ENCODE assay signal across 36 mouse cellular contexts in genomic region chr9:40947131-40947530, GRCm38 (mm10). TPM values are rescaled to one million over a fixed set of nuclear protein-coding genes. Genes with fewer than 3 reads are reported as not detected.
DNase-seq lines count a peak whose midpoint lies in the region; ATAC-seq and TF ChIP-seq lines count a peak whose summit lies in the region.
"Had no signal": no experiment of that assay in that cellular context is flagged by ENCODE, and none has a peak within 500 bp of the region (broad histone marks: within the 10 kb centered on the region; RNA-seq: fewer than 3 reads in every experiment).

No protein-coding gene starts in this region.

- peak; percentile 7 for DNase-seq in gastrocnemius, postnatal 14 days
- no peak for DNase-seq in gastrocnemius, postnatal 4 days (ENCODE audit: low spot score in 2 of 2)
- peak; percentile 23 for DNase-seq in heart, adult 8-10 months (ENCODE audit: low spot score)
- no peak for DNase-seq in heart, postnatal 4 days
- peak; percentile 15 for DNase-seq in kidney, postnatal 0 days (ENCODE audit: low spot score)
- DNase-seq in kidney, postnatal 4 days = peak; percentile 8 to 16
- no peak for DNase-seq in cerebellum, adult 2 months
- DNase-seq: adrenal gland, adult 2 months; adrenal gland, postnatal 36 days; cerebellum, adult 18-20 months; cerebellum, postnatal 14 days; gastrocnemius, postnatal 36 days; layer of hippocampus, adult 9-11 months; liver, embryonic 13.5 days; lung, adult 18-20 months; lung, postnatal 4 days; midbrain, embryonic 14.5 days had no signal

- no peaks in the 10 kb centered on the region for H3K4me1 ChIP-seq in kidney, postnatal 0 days (replicated peaks; ENCODE audit: insufficient read depth, low read length)
- H3K4me1 ChIP-seq in kidney, embryonic 15.5 days = no peaks in the 10 kb centered on the region
- no peaks in the 10 kb centered on the region for H3K4me1 ChIP-seq in cerebellum, adult 2 months (ENCODE audit: control insufficient read depth, insufficient read depth, low read length)
- H3K4me1 ChIP-seq: embryonic facial prominence, embryonic 15.5 days; heart, embryonic 15.5 days; intestine, embryonic 15.5 days; limb, embryonic 10.5 days; limb, embryonic 15.5 days; liver, embryonic 13.5 days had no signal

- no peak overlapping the region for H3K27ac ChIP-seq in kidney, postnatal 0 days
- no peak overlapping the region for H3K27ac ChIP-seq in kidney, embryonic 15.5 days
- H3K27ac ChIP-seq in cerebellum, adult 2 months (ENCODE audit: insufficient read depth, low read length) = no peak overlapping the region
- H3K27ac ChIP-seq: embryonic facial prominence, embryonic 10.5 days; embryonic facial prominence, embryonic 15.5 days; forebrain, embryonic 12.5 days; heart, embryonic 15.5 days; hindbrain, embryonic 10.5 days; hindbrain, postnatal 0 days; intestine, embryonic 15.5 days; limb, embryonic 10.5 days; limb, embryonic 15.5 days; liver, embryonic 13.5 days had no signal

- 47% methylated on average over 4 of the region's 4 CpGs for whole genome bisulfite sequencing in kidney, postnatal 0 days
- 59% methylated on average over 4 of the region's 4 CpGs for WGBS in kidney, embryonic 15.5 days
- 77% methylated on average over 4 of the region's 4 CpGs for WGBS in cerebellum, adult 2 months

- no peak for TF ChIP-seq POLR2A in cerebellum, adult 2 months (IDR thresholded peaks at IDR 0.05; ENCODE audit: borderline replicate concordance, insufficient read depth, low read length)

- H3K36me3 ChIP-seq in kidney, postnatal 0 days (ENCODE audit: insufficient read depth, low read length) = no peaks in the 10 kb centered on the region
- no peaks in the 10 kb centered on the region for H3K36me3 ChIP-seq in kidney, embryonic 15.5 days
- H3K36me3 ChIP-seq: embryonic facial prominence, embryonic 10.5 days; embryonic facial prominence, embryonic 15.5 days; forebrain, embryonic 12.5 days; heart, embryonic 15.5 days; hindbrain, embryonic 10.5 days; intestine, embryonic 15.5 days; limb, embryonic 10.5 days; limb, embryonic 15.5 days; liver, embryonic 13.5 days had no signal

- H3K9ac ChIP-seq in kidney, postnatal 0 days (ENCODE audit: low read depth, low read length) = no peak overlapping the region
- no peak overlapping the region for H3K9ac ChIP-seq in kidney, embryonic 15.5 days
- H3K9ac ChIP-seq: embryonic facial prominence, embryonic 15.5 days; forebrain, embryonic 12.5 days; heart, embryonic 15.5 days; intestine, embryonic 15.5 days; limb, embryonic 15.5 days; liver, embryonic 13.5 days had no signal

- TF ChIP-seq CTCF in kidney, postnatal 0 days (IDR thresholded peaks at IDR 0.05; ENCODE audit: low read depth) = no peak
- TF ChIP-seq CTCF in cerebellum, adult 2 months (IDR thresholded peaks at IDR 0.05; ENCODE audit: borderline replicate concordance, insufficient read depth, low read depth, low read length) = no peak

- H3K4me2 ChIP-seq in kidney, postnatal 0 days (ENCODE audit: low read length) = no peak overlapping the region
- no peak overlapping the region for H3K4me2 ChIP-seq in kidney, embryonic 15.5 days
- H3K4me2 ChIP-seq: embryonic facial prominence, embryonic 15.5 days; forebrain, embryonic 12.5 days; heart, embryonic 15.5 days; intestine, embryonic 15.5 days; limb, embryonic 15.5 days; liver, embryonic 13.5 days had no signal

- ATAC-seq in kidney, postnatal 0 days (replicated peaks; ENCODE audit: low FRiP score, low read depth) = no peak
- ATAC-seq in kidney, embryonic 15.5 days (replicated peaks; ENCODE audit: low FRiP score) = no peak
- ATAC-seq: activated CD4-positive, CD25-positive, alpha-beta regulatory T cell, adult 4 months; hindbrain, postnatal 0 days; intestine, embryonic 15.5 days; lung, postnatal 0 days had no signal

- intact Hi-C loops in gastrocnemius, postnatal 14 days (cut with DNase I; ENCODE audit: low total_unique reads) = no loop called here

- no peaks in the 10 kb centered on the region for H3K9me3 ChIP-seq in kidney, postnatal 0 days (replicated peaks; ENCODE audit: low read length)
- H3K9me3 ChIP-seq in kidney, embryonic 15.5 days (replicated peaks) = no peaks in the 10 kb centered on the region
- H3K9me3 ChIP-seq: embryonic facial prominence, embryonic 10.5 days; embryonic facial prominence, embryonic 15.5 days; forebrain, embryonic 12.5 days; heart, embryonic 15.5 days; hindbrain, embryonic 10.5 days; intestine, embryonic 15.5 days; limb, embryonic 10.5 days; limb, embryonic 15.5 days; liver, embryonic 13.5 days; megakaryocyte, embryonic 14.5 days had no signal

- no peak overlapping the region for H3K4me3 ChIP-seq in kidney, postnatal 0 days (replicated peaks; ENCODE audit: low read depth, low read length)
- H3K4me3 ChIP-seq in kidney, embryonic 15.5 days (replicated peaks) = no peak overlapping the region
- H3K4me3 ChIP-seq in cerebellum, adult 2 months (replicated peaks; ENCODE audit: insufficient read depth, low read depth, low read length) = no peak overlapping the region
- H3K4me3 ChIP-seq: embryonic facial prominence, embryonic 10.5 days; embryonic facial prominence, embryonic 15.5 days; forebrain, embryonic 12.5 days; heart, embryonic 15.5 days; hindbrain, embryonic 10.5 days; intestine, embryonic 15.5 days; limb, embryonic 10.5 days; limb, embryonic 15.5 days; liver, embryonic 13.5 days; megakaryocyte, embryonic 14.5 days had no signal

- no peaks in the 10 kb centered on the region for H3K27me3 ChIP-seq in kidney, postnatal 0 days (ENCODE audit: insufficient read depth, low read length)
- no peaks in the 10 kb centered on the region for H3K27me3 ChIP-seq in kidney, embryonic 15.5 days
- no peaks in the 10 kb centered on the region for H3K27me3 ChIP-seq in cerebellum, adult 2 months (ENCODE audit: control insufficient read depth, insufficient read depth, low read length)
- H3K27me3 ChIP-seq: CH12.LX; embryonic facial prominence, embryonic 15.5 days; heart, embryonic 15.5 days; intestine, embryonic 15.5 days; limb, embryonic 15.5 days had no signal

RNA-seq across cellular contexts. Expression of gene Jhy, which starts 16.8 kb away (rescaled TPM):
- total RNA-seq in gastrocnemius, postnatal 14 days (2021) = not detected
- not detected for total RNA-seq in gastrocnemius, postnatal 4 days (2021)
- not detected for total RNA-seq in heart, adult 8-10 months (2022)
- total RNA-seq in heart, postnatal 4 days (2021) = not detected
- polyA plus RNA-seq in kidney, postnatal 0 days (2015; fragmentation: Nextera tagmentation; extraction: Ambion mirVana) = 0.14 and 0.17 TPM in 2 replicates
- polyA plus RNA-seq in kidney, embryonic 15.5 days (2015; fragmentation: Nextera tagmentation; extraction: Ambion mirVana) = 0.29 and 0.37 TPM in 2 replicates
- polyA plus RNA-seq in cerebellum, adult 2 months (2012; rRNA removed) = 0.51 and 0.87 TPM in 2 replicates
- total RNA-seq: adrenal gland, adult 2 months; adrenal gland, postnatal 36 days; CH12.LX; ES-E14; gastrocnemius, postnatal 36 days; monocyte, adult 5-6 weeks had no signal
- polyA plus RNA-seq: activated CD4-positive, CD25-positive, alpha-beta regulatory T cell, adult 4 months; adrenal gland, adult 2 months; C2C12; heart, embryonic 15.5 days; limb, embryonic 15.5 days; liver, embryonic 13.5 days had no signal

RNA-seq across cellular contexts. Expression of gene Crtam, which starts 57.3 kb away (rescaled TPM):
- not detected for total RNA-seq in gastrocnemius, postnatal 14 days (2021)
- total RNA-seq in gastrocnemius, postnatal 4 days (2021) = under 1 TPM; 0.10 to 0.29 TPM
- total RNA-seq in heart, adult 8-10 months (2022) = not detected
- total RNA-seq in heart, postnatal 4 days (2021) = under 1 TPM; 0.10 to 0.16 TPM
- 0.41 and 0.46 TPM in 2 replicates for polyA plus RNA-seq in kidney, postnatal 0 days (2015; fragmentation: Nextera tagmentation; extraction: Ambion mirVana)
- polyA plus RNA-seq in kidney, embryonic 15.5 days (2015; fragmentation: Nextera tagmentation; extraction: Ambion mirVana) = 0.33 and 0.34 TPM in 2 replicates
- 26.4 and 29.5 TPM in 2 replicates for polyA plus RNA-seq in cerebellum, adult 2 months (2012; rRNA removed)
- total RNA-seq: adrenal gland, adult 2 months; adrenal gland, postnatal 36 days; CH12.LX; gastrocnemius, postnatal 36 days had no signal
- polyA plus RNA-seq: adrenal gland, adult 2 months; cortical plate, adult 2 months; heart, embryonic 15.5 days; stomach, embryonic 14.5 days had no signal

Comparison
In these comparisons a context has a peak if more than half of its experiments do, and no peak if none do; other contexts are left out.
1. DNase-seq: peak in gastrocnemius, postnatal 14 days (single experiment), heart, adult 8-10 months (single experiment), kidney, postnatal 0 days (single experiment) and kidney, postnatal 4 days (2 of 2); none in gastrocnemius, postnatal 4 days (0 of 2), heart, postnatal 4 days (single experiment) and cerebellum, adult 2 months (0 of 2).